Mouse (Mus musculus): Measurements from ENCODE around the gene Slc16a2.
"Not testable (repeated sequence)": the region's sequence is repeated elsewhere in the genome, so short reads cannot be mapped to it uniquely, and the experiment has no call there.

Slc16a2 gene

DNA sequence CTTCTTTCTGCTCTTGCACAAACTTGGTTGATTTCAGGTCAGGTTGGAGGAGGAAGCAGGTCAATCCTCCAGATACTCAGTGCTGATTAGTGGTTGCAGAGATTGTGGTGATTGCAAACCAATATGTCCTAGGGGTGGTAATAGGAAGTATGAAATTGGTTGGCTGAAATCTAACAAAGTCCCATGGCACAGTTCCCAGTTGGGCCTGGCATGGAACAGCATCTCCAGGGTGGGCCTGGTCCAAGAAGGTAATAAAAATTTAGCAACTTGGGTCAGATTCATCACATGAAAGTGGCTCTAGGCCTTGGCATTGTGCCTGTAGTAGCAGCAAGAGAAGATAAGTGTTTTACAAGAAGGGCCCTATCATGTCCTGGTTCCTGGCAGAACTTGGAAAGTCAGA, 151.5 kb downstream of the Slc16a2 start:
- intact Hi-C loops (cut with DNase I), result loop anchor here (5.0 kb wide), 1 partner anchor 188 kb away; no protein-coding TSS in a partner anchor

DNA sequence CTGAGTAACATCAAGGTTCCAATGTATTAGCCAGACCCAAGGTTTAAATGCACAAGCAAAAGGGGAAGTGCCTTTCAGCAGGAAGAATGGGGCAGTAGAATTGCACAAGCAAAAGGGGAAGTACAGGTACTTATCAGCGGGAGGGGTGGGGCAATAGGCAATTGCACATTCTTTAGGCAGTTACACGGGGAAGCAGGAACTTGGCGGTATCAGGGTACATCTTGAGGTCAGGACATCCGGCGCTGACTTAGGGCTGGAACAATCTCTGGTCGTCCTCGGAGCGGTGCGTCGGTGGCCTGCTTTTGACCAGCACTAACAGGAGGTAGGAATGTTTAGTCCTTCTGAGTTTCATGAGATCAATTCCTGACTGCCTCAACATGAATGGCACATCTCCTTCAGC, 157.3 kb downstream of the Slc16a2 start:
- intact Hi-C loops (cut with DNase I), result not testable (repeated sequence)

GRCm38 (mm10) chrX:103658985-103659384, 162.8 kb downstream of the Slc16a2 start:
- intact Hi-C loops (cut with DNase I), result no loop called here

DNA sequence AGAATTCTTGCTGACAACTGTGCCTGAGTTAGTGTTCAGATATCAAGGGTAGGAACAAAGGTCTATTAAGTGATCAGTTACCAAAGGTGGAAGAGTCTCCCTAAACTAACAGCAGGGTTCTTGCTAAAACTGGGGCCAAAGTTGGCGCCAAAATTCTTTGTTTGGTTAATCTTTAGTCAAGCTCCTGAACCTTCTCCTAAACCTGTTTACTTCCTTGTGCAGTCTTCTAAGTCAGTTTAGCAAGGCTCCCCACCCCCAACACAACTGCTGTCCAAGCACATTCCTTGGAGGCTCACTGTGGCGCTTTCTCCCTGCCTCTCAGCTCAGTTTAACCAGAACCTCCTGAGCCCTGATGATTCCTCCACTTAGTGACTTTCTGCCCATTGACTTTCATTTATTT, 168.8 kb downstream of the Slc16a2 start:
- intact Hi-C loops (cut with DNase I), result no loop called here

GRCm38 (mm10) chrX:103652048-103652447, 169.7 kb downstream of the Slc16a2 start:
- intact Hi-C loops (cut with DNase I), result no loop called here

Data from adrenal gland (tissue).